Mouse (Mus musculus): ENCODE measurements around the gene Hdac9.
"Not testable (repeated sequence)": the region's sequence is repeated elsewhere in the genome, so short reads cannot be mapped to it uniquely, and the experiment has no call there.

Gene Hdac9

DNA sequence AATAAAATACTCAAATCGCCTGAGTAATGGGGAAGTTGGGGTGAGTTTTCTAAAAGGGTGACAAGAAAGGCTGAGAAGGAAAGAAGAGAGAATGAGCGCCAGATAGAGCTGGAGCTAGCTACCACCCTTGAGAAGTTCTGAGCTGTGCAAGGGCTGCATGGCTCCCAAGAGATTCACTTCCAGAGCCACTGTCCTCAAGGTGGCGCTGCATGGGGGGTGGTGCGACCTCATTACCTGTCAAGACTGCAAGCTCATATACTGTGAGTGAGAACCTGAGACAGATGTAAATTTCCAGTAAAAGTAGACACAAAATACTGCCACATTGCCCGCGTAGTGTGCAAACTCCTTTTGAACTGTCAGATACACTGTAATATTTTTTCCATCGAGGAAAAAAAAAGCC, 865.8 kb downstream of the Hdac9 start:
- DNase-seq: peak; percentile 5

DNA sequence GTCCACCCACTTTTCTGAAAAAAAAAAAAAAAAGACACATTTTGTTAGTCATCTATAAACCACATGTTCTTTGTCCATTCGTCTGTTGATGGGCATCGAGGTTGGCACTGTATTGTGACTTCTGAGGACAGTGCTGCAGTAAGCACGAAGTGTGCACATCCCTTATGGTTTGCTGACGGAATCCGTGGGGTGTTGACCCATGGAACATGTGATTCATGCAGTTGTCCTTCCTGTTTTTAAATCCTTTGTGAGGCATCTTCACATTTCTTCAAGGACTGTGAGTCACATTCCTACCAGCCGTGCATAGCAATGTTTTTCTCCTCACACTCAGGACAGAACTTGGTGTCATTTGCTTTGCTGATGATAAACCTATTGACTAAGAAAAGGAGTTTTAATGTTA, 875.9 kb downstream of the Hdac9 start:
- DNase-seq: peak; percentile 1

DNA sequence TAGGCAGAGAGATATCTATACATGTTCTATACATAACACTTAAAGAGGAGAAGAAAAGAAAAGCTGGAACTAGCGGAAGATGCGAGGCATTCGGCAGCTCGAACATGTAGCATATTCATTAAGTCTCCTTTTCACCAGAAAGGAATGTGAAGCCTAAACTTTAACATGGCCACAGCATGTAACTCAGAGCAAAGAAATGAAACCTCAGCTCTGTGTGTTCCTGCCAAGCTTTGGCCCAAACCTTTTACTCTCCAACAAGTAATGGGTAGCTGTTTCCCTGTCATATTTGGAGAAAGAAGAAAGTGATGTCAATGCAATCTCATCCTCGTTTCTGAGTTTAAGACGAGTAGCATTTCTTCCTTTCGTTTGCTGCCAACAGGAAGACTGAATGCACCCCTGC, 876.8 kb downstream of the Hdac9 start:
- no peak for DNase-seq

DNA sequence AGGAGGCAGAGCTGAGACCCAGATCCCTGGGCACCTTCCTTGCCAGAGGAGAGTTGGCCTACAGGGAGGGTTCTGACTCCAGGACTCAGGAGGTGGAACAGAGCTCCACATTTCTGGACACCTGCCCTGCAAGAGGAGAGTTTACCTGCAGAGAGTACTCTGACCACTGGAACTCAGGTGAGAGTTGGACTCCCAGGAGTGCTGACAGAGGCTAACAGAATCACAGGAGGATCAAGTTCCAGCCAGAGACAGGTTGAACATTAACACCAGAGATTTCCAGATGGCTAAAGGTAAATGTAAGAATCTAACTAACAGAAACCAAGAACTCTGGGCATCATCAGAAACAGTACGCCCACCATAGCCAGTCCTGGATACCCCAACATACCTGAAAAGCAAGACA, 907.1 kb downstream of the Hdac9 start:
- not testable (repeated sequence) for DNase-seq

Measured in lung, postnatal 36 days (tissue).